Mouse (Mus musculus): ENCODE data around the gene Krt80. TPM values are rescaled to one million over a fixed set of nuclear protein-coding genes. Genes with fewer than 3 reads are reported as not detected.
A peak's percentile ranks its signal among the peaks of the same experiment; 100 is the strongest.

Krt80 gene
- polyA plus RNA-seq, 1 experiment from 2014 or later, result 33.5 TPM

DNA sequence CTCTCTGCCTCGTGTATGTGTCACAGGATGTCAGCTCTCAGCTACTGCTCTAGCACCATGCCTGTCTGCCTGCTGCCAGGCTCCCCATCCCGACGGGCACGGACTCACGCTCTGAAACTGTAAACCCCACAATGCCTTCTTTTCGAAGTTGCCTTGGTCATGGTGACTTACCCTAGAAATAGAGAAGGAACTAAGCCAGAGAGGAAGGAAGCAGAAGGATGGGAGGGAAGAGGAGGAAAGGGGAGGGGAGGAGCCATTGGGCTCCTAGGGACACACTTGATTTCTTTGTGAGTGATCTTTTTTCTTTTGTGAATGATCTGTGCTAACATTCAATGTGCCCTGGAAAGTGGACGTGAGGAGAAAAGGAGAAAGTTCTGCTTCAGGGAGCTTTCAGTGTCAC is 72.0 kb downstream of the Krt80 start:
- H3K4me1 ChIP-seq, result peaks cover 24% of the 10 kb centered on the region
- H3K36me3 ChIP-seq, result no peaks in the 10 kb centered on the region
- H3K27me3 ChIP-seq, result no peaks in the 10 kb centered on the region
- WGBS, result 23% methylated on average over 7 of the region's 7 CpGs
- H3K4me2 ChIP-seq (replicated peaks), result no peak overlapping the region
- no peak overlapping the region for H3K27ac ChIP-seq (replicated peaks)
- no peaks in the 10 kb centered on the region for H3K9me3 ChIP-seq (replicated peaks)
- no peak overlapping the region for H3K9ac ChIP-seq
- ATAC-seq (ENCODE audit: insufficient number of reproducible peaks, low FRiP score, low TSS enrichment, low read depth), result no peak
- H3K4me3 ChIP-seq (replicated peaks), result no peak overlapping the region

MicroRNAs encoded within 50 kb of the gene (microRNA counts, 519-probe panel; counts per million panel counts)
- microRNA mmu-miR-1941-3p, result 1,781 counts per million, percentile 25 among the panel's probes with 10 or more counts
- microRNA mmu-miR-1941-5p, result not detected

Small RNAs within 50 kb of the gene (microRNA-seq; reads per million reads assigned to microRNA genes)
- 5.3 reads per million, percentile 21 among the genes with 10 or more reads in this experiment for gene Mir1941 (ENCODE audit: borderline number of aligned reads)

Other genes starting within 250 kb of the Krt80 start
- gene Acvrl1, start 241.6 kb downstream of the Krt80 start, polyA plus RNA-seq (2015; fragmentation: Nextera tagmentation; extraction: Ambion mirVana), result 17.5 and 19.6 TPM in 2 replicates
- gene Acvr1b, start 196.1 kb downstream of the Krt80 start, polyA plus RNA-seq (2015; fragmentation: Nextera tagmentation; extraction: Ambion mirVana), result 10.5 and 11.4 TPM in 2 replicates
- 11.4 and 15.1 TPM in 2 replicates for gene Grasp, start 146.0 kb downstream of the Krt80 start, polyA plus RNA-seq (2015; fragmentation: Nextera tagmentation; extraction: Ambion mirVana)
- gene Nr4a1, start 115.9 kb downstream of the Krt80 start, polyA plus RNA-seq (2015; fragmentation: Nextera tagmentation; extraction: Ambion mirVana), result 16.0 and 16.4 TPM in 2 replicates
- gene Atg101, start 85.9 kb downstream of the Krt80 start, polyA plus RNA-seq (2015; fragmentation: Nextera tagmentation; extraction: Ambion mirVana), result 69.9 and 71.9 TPM in 2 replicates
- gene 6030408B16Rik, start 77.0 kb downstream of the Krt80 start, polyA plus RNA-seq (2015; fragmentation: Nextera tagmentation; extraction: Ambion mirVana), result 1.3 and 1.5 TPM in 2 replicates
- gene Krt7, start 40.9 kb upstream of the Krt80 start, polyA plus RNA-seq (2015; fragmentation: Nextera tagmentation; extraction: Ambion mirVana), result 86.5 and 93.4 TPM in 2 replicates
- gene Krt87, start 68.6 kb upstream of the Krt80 start, polyA plus RNA-seq (2015; fragmentation: Nextera tagmentation; extraction: Ambion mirVana), result 5.5 and 11.0 TPM in 2 replicates
- not detected in 2 replicates for gene Krt88, start 77.6 kb upstream of the Krt80 start, polyA plus RNA-seq (2015; fragmentation: Nextera tagmentation; extraction: Ambion mirVana)
- 4.2 and 10.2 TPM in 2 replicates for gene Krt81, start 93.6 kb upstream of the Krt80 start, polyA plus RNA-seq (2015; fragmentation: Nextera tagmentation; extraction: Ambion mirVana)
- 2.1 and 5.3 TPM in 2 replicates for gene Krt86, start 103.3 kb upstream of the Krt80 start, polyA plus RNA-seq (2015; fragmentation: Nextera tagmentation; extraction: Ambion mirVana)
- 5.6 and 16.5 TPM in 2 replicates for gene Krt83, start 121.3 kb upstream of the Krt80 start, polyA plus RNA-seq (2015; fragmentation: Nextera tagmentation; extraction: Ambion mirVana)
- gene Gm49425, start 147.1 kb upstream of the Krt80 start, polyA plus RNA-seq (2015; fragmentation: Nextera tagmentation; extraction: Ambion mirVana), result 8.5 and 16.4 TPM in 2 replicates
- 0.07 and 0.28 TPM in 2 replicates for gene Krt84, start 162.7 kb upstream of the Krt80 start, polyA plus RNA-seq (2015; fragmentation: Nextera tagmentation; extraction: Ambion mirVana)
- gene Krt82, start 180.5 kb upstream of the Krt80 start, polyA plus RNA-seq (2015; fragmentation: Nextera tagmentation; extraction: Ambion mirVana), result 2.1 and 2.8 TPM in 2 replicates
- gene Krt90, start 192.8 kb upstream of the Krt80 start, polyA plus RNA-seq (2015; fragmentation: Nextera tagmentation; extraction: Ambion mirVana), result 2.4 and 2.6 TPM in 2 replicates
- gene Krt75, start 203.7 kb upstream of the Krt80 start, polyA plus RNA-seq (2015; fragmentation: Nextera tagmentation; extraction: Ambion mirVana), result 8.8 and 13.7 TPM in 2 replicates

Measured in embryonic facial prominence, embryonic 15.5 days (tissue).